Mouse (Mus musculus) neural tube, embryonic 14.5 days (tissue): ENCODE data around the gene Cage1. TPM values are rescaled to one million over a fixed set of nuclear protein-coding genes. Genes with fewer than 3 reads are reported as not detected.
A peak's percentile ranks its signal among the peaks of the same experiment; 100 is the strongest.

Experiments used
- ATAC-seq: fragments of 200-750 bp; cut with Nextera tagmentation; 2 replicates; pipeline ENCODE4 v1.8.0; 2017; ENCODE audit warnings: low read depth, mild to moderate bottlenecking, moderate TSS enrichment, moderate library complexity
- H3K27ac ChIP-seq: fragments of 300-500 bp; sonication (generic); 2 replicates; pipeline ENCODE4 v1.5.1; 2014; ENCODE audit warnings: low read depth, mild to moderate bottlenecking, control low read depth, low read length, moderate library complexity, mixed read lengths
- H3K27me3 ChIP-seq: fragments of 300-500 bp; sonication (generic); 2 replicates; pipeline ENCODE4 v1.6.1; 2014; ENCODE audit warnings: low read length; ENCODE audit not compliant: control insufficient read depth, insufficient read depth
- H3K36me3 ChIP-seq: fragments of 300-500 bp; sonication (generic); 2 replicates; pipeline ENCODE4 v1.6.1; 2014; ENCODE audit warnings: low read length, mixed read lengths; ENCODE audit not compliant: control insufficient read depth, insufficient read depth
- H3K4me1 ChIP-seq: fragments of 300-500 bp; sonication (generic); 2 replicates; pipeline ENCODE4 v1.6.1; 2014; ENCODE audit warnings: low read length; ENCODE audit not compliant: control insufficient read depth, insufficient read depth
- H3K4me2 ChIP-seq: fragments of 300-500 bp; sonication (generic); 2 replicates; pipeline ENCODE4 v1.6.1; 2014; ENCODE audit warnings: mild to moderate bottlenecking, low read depth, low read length, control low read depth
- H3K4me3 ChIP-seq: fragments of 300-500 bp; sonication (generic); 2 replicates; pipeline ENCODE4 v1.5.1; 2014; ENCODE audit warnings: low read depth, low read length, control low read depth, mixed read lengths
- H3K9ac ChIP-seq: fragments of 300-500 bp; sonication (generic); replicated peaks from 2 replicates; pipeline ENCODE4 v1.6.1; 2014; ENCODE audit warnings: low read depth, mild to moderate bottlenecking, control low read depth, low read length, mixed read lengths
- H3K9me3 ChIP-seq: fragments of 300-500 bp; sonication (generic); 2 replicates; pipeline ENCODE4 v1.6.1; 2016; ENCODE audit warnings: low read length; ENCODE audit not compliant: control insufficient read depth
- WGBS: fragments of 180-500 bp; shearing (Covaris S2); extraction: QIAGEN DNeasy Blood & Tissue Kit; methylation state at CpG from one replicate; pipeline ENCODE4 v1.1.7; 2014; 5-methylcytosine and 5-hydroxymethylcytosine counted together
- polyA plus RNA-seq: library from polyadenylated mRNA; unstranded; fragments of >200 nt; fragmentation: Nextera tagmentation; extraction: Ambion mirVana; gene quantifications from 2 replicates; pipeline ENCODE4 v1.2.1, GENCODE M21; 2014

The Cage1 gene
- polyA plus RNA-seq, 1 experiment from 2014 or later = 2.7 TPM

DNA sequence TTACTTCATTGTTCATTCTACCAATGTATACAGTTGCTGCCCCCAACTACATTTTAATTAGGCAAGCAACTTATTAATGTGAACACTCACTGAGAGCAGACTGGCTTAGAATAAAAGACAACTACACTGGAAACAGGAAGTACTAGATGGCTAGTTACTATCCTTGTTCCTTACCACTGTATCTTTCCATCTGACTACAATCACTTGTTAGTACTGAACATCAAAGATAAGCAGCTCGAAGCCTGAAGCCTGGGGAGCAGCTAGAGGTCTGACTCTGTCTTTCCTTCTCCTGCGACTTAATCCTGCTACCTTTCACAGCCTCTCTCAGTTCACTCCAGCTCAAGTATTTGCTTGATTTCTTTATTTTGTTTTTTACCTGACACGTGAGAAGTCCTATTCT is 18.1 kb downstream of the Cage1 start:
- Histone ChIP-seq H3K9ac (no peak overlapping the region), H3K4me1 (no peaks in the 10 kb centered on the region), H3K4me2 (no peak overlapping the region), H3K9me3 (no peaks in the 10 kb centered on the region), H3K36me3 (no peaks in the 10 kb centered on the region), H3K27me3 (no peaks in the 10 kb centered on the region), H3K4me3 (no peak overlapping the region), H3K27ac (no peak overlapping the region)
- ATAC-seq = no peak
- WGBS = 79% methylated on average over 3 of the region's 3 CpGs

DNA sequence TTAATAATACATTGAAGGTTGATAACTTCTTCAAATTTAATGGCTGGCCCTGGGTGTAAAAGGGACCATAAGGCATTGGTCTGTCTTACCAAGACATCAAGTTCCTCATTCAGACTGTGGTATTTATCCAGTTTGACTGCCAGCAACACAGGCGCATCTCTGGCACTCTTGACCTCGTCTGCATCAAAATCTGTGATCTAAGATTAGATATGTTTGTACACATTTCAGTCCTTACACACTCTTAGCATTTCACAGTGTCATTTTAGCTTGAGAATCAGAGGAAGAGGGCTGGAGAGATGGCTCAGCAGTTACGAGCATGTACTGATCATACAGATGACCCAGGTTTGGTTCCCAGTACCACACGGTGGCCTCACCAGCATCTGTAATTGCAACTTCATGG is 21.3 kb downstream of the Cage1 start:
- H3K4me3 ChIP-seq = no peak overlapping the region
- no peaks in the 10 kb centered on the region for H3K27me3 ChIP-seq
- H3K4me2 ChIP-seq = no peak overlapping the region
- H3K27ac ChIP-seq = no peak overlapping the region
- H3K4me1 ChIP-seq = no peaks in the 10 kb centered on the region
- H3K36me3 ChIP-seq = no peaks in the 10 kb centered on the region
- no peak overlapping the region for H3K9ac ChIP-seq
- 93% methylated on average over 4 of the region's 4 CpGs for WGBS
- ATAC-seq = no peak
- no peaks in the 10 kb centered on the region for H3K9me3 ChIP-seq

DNA sequence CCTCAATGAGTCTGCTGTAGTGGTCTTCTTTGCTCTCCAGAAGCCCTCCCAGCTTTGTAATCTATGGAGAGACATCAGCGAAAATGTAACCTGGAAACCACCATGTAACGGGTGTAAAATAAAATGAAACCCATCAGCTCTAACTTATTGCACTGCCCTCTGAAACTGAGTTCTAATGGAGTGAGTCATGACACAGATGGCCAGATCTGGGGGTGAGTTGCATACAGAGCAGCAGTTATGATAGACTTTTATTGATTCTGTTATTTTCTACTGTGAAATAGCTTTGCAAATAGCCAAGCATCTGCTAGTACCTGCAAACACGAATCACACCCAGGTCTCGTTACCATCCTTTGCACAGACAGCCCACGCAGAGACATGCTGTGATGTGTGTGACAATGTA is 24.4 kb downstream of the Cage1 start:
- 81% methylated on average over 5 of the region's 5 CpGs for WGBS
- no peak for ATAC-seq
- Histone ChIP-seq H3K27me3 (no peaks in the 10 kb centered on the region), H3K4me2 (no peak overlapping the region), H3K4me1 (no peaks in the 10 kb centered on the region), H3K4me3 (no peak overlapping the region), H3K27ac (no peak overlapping the region), H3K9me3 (no peaks in the 10 kb centered on the region), H3K36me3 (no peaks in the 10 kb centered on the region), H3K9ac (no peak overlapping the region)

DNA sequence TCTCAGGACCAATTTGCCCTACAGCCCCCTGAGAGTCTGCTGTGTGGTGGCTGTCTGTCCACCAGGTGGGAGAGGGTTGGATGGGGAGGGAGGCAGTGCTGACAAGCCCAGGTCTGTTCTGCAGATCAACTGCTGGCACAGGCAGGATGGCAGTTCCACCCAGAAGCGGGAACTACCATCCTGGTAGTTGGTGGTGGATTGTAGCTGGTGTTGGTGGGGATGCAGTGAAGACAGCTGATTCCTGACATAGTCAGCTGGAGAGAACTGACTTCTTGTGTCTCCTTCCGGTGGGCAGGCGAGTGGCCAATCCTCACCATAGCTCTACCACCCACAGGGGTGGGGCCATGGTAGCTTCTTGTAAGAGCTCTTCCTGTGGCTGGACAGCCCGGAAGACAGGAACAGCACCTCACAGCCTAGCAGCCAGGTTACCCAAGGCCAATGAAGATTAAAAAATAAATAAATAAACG is 26.4 kb downstream of the Cage1 start:
- H3K9ac ChIP-seq = no peak overlapping the region
- H3K36me3 ChIP-seq = no peaks in the 10 kb centered on the region
- ATAC-seq = no peak
- H3K9me3 ChIP-seq = no peaks in the 10 kb centered on the region
- H3K4me1 ChIP-seq = no peaks in the 10 kb centered on the region
- no peak overlapping the region for H3K4me3 ChIP-seq
- no peak overlapping the region for H3K27ac ChIP-seq
- WGBS = 84% methylated on average over 5 of the region's 5 CpGs
- H3K27me3 ChIP-seq = no peaks in the 10 kb centered on the region
- H3K4me2 ChIP-seq = no peak overlapping the region

DNA sequence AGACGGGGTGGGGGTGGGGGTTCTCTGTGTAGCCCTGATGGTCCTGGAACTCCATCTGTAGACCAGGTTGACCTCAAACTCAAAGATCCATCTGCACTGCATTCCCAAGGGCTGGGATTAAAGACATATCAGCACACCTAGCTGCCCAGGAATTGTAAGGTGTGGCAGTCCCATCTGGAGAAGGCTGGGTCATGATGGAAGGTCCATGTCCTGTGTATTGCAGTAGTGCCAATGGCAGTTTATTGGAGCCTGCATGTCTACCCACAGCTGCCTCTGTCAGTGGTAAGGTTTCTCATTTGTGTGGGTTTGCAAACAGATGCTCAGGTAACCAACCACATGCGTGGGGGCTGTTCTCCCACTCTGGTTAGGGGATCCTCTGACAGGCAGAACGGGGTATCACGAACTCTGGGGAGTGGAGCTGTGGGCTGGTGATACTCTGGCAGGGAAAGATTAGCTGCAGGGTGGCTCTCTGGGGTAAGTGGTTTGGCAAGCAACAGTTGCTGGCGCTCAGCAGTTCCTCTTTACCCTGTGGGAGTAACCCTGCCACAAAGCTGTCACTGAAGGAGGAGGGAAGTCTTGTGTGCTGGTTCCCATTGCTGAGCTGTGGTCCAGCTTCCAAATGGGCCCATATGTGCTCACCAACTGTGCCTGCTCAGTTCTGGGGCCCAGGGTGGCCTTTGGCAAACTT is 27.0 kb downstream of the Cage1 start:
- Histone ChIP-seq H3K4me1 (no peaks in the 10 kb centered on the region), H3K9ac (no peak overlapping the region), H3K36me3 (no peaks in the 10 kb centered on the region), H3K4me3 (no peak overlapping the region), H3K27ac (no peak overlapping the region), H3K9me3 (no peaks in the 10 kb centered on the region), H3K27me3 (no peaks in the 10 kb centered on the region), H3K4me2 (no peak overlapping the region)
- WGBS = 96% methylated on average over 5 of the region's 5 CpGs
- no peak for ATAC-seq

DNA sequence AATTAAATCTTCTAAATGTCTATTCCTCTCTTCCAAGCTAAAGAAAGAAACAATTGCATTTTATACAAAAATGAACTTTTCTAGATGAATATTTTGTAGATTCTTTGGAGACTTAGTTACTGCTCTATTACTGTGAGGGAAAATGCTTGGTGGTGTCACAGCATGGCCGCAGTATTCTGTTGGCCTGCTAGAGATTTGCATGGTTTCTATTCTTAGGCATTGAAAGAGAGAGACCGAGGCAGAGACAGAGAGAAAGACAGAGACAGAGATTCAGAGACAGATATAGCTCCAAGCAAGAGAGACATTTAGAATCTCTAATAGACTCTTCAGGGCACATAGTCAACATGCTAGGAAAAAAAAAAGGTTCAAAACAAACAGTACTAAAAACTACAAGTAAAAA is 28.9 kb downstream of the Cage1 start:
- WGBS = 90% methylated on average over 2 of the region's 2 CpGs
- Histone ChIP-seq H3K9me3 (no peaks in the 10 kb centered on the region), H3K4me2 (no peak overlapping the region), H3K4me3 (no peak overlapping the region), H3K36me3 (no peaks in the 10 kb centered on the region), H3K27ac (no peak overlapping the region), H3K27me3 (no peaks in the 10 kb centered on the region), H3K9ac (no peak overlapping the region), H3K4me1 (no peaks in the 10 kb centered on the region)
- no peak for ATAC-seq

DNA sequence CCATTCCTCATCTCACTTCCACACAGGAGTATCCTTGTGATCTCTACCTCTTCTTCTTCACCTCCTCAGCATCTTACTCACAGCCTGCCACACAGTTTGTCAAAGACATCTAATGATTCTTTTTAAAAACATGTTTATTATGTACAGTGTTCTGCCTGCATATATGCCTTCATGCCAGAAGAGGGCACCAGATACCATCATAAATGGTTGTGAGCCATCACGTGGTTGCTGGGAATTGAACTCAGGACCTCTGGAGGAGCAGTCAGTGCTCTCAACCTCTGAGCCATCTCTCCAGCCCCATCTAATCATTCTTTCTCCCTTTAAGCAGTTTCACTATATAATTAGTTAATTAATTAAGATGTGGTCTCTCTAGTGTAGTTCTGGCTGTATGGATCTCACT is 34.4 kb downstream of the Cage1 start:
- Histone ChIP-seq H3K9me3 (no peaks in the 10 kb centered on the region), H3K4me2 (no peak overlapping the region), H3K4me1 (no peaks in the 10 kb centered on the region), H3K27ac (no peak overlapping the region), H3K9ac (no peak overlapping the region), H3K36me3 (no peaks in the 10 kb centered on the region), H3K27me3 (no peaks in the 10 kb centered on the region), H3K4me3 (no peak overlapping the region)
- 47% methylated on average over 1 of the region's 1 CpGs for WGBS
- no peak for ATAC-seq

DNA sequence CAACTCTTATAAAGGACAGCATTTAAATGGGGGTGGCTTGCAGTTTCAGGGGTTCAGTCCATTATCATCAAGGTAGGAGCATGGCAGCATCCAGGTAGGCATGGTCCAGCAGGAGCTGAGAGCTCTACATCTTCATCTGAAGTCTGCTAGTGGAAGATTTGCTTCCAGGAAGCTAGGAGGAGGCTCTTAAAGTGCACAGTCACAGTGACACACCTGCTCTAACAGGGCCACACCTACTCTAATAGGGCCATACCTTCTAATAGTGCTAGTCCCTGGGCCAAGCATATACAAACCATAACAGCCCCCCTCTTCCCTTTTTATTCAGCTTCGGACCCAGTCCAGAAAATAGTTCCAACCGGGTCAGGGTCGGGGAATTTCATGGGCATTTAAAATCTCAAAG is 37.2 kb downstream of the Cage1 start:
- H3K9ac ChIP-seq = no peak overlapping the region
- no peak overlapping the region for H3K4me3 ChIP-seq
- H3K4me2 ChIP-seq = no peak overlapping the region
- no peak for ATAC-seq
- WGBS = 73% methylated on average over 3 of the region's 3 CpGs
- H3K4me1 ChIP-seq = no peaks in the 10 kb centered on the region
- H3K27ac ChIP-seq = no peak overlapping the region
- H3K9me3 ChIP-seq = no peaks in the 10 kb centered on the region
- H3K36me3 ChIP-seq = no peaks in the 10 kb centered on the region
- no peaks in the 10 kb centered on the region for H3K27me3 ChIP-seq

DNA sequence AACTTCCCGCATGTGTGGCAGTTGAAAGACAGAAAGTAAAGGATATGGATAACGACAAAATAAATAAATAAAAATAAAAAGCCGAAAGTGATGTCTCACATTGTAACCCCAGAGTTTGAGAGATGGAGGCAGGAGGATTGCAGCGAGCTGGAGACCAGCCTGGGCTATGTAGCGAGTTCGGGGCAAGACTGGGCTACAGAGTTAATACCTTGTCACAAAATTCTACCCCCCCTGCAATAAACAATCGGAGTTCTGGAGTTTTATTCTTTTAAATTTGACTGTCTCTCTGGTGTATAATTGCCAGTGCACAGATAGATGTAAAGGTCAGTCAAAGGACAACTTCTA is 42.5 kb downstream of the Cage1 start:
- peak overlapping the region; percentile 91 for H3K27ac ChIP-seq
- H3K36me3 ChIP-seq = peaks cover 6% of the 10 kb centered on the region
- peaks cover 7% of the 10 kb centered on the region for H3K4me1 ChIP-seq
- 24% methylated on average over 7 of the region's 7 CpGs for WGBS
- peak; percentile 58 for ATAC-seq
- H3K27me3 ChIP-seq = no peaks in the 10 kb centered on the region; the same call in 1 of the 2 replicates
- H3K4me2 ChIP-seq = peak overlapping the region; percentile 55
- no peaks in the 10 kb centered on the region for H3K9me3 ChIP-seq
- H3K9ac ChIP-seq = peak overlapping the region; percentile 89
- H3K4me3 ChIP-seq = peak overlapping the region; percentile 87
